Mouse (Mus musculus) small intestine, adult 2 months (tissue): ENCODE data around the gene Alg2. TPM values are rescaled to one million over a fixed set of nuclear protein-coding genes. Genes with fewer than 3 reads are reported as not detected.
A peak's percentile ranks its signal among the peaks of the same experiment; 100 is the strongest.

Experiments used
- H3K27ac ChIP-seq: fragments of 200-500 bp; 2 replicates; pipeline ENCODE4 v1.5.1; 2012; ENCODE audit warnings: low read depth, low read length, control low read depth, inconsistent platforms; ENCODE audit not compliant: insufficient read depth
- H3K27me3 ChIP-seq: fragments of 200-500 bp; 2 replicates; pipeline ENCODE4 v1.6.1; 2012; ENCODE audit warnings: mild to moderate bottlenecking, moderate library complexity, low read length, inconsistent platforms; ENCODE audit not compliant: control insufficient read depth, insufficient read depth
- H3K36me3 ChIP-seq: fragments of 200-500 bp; 2 replicates; pipeline ENCODE4 v1.6.1; 2012; ENCODE audit warnings: mild to moderate bottlenecking, low read length, control low read depth, inconsistent platforms; ENCODE audit not compliant: control insufficient read depth, insufficient read depth
- H3K4me1 ChIP-seq: fragments of 200-500 bp; 2 replicates; pipeline ENCODE4 v1.6.1; 2012; ENCODE audit warnings: low read length, inconsistent platforms, mixed read lengths; ENCODE audit not compliant: control insufficient read depth, insufficient read depth, insufficient read length
- H3K4me3 ChIP-seq: fragments of 200-500 bp; 2 replicates; pipeline ENCODE4 v1.5.1; 2012; ENCODE audit warnings: low read depth, mild to moderate bottlenecking, control low read depth, inconsistent platforms, low read length, moderate library complexity
- CTCF ChIP-seq: fragments of 200-500 bp; IDR thresholded peaks from 2 replicates; pipeline ENCODE4 v1.5.1; 2012; ENCODE audit warnings: low read depth, mild to moderate bottlenecking, control low read depth, inconsistent platforms, low read length, moderate library complexity, mixed read lengths; ENCODE audit not compliant: insufficient replicate concordance, insufficient read length; ENCODE audit errors: extremely low read depth
- POLR2A ChIP-seq: fragments of 200-500 bp; IDR thresholded peaks from 2 replicates; pipeline ENCODE4 v1.6.1; 2012; ENCODE audit warnings: low read depth, mild to moderate bottlenecking, control low read depth, inconsistent platforms, low read length, moderate library complexity
- WGBS: fragments of 180-500 bp; shearing (Covaris S2); methylation state at CpG from one replicate; pipeline ENCODE4 v1.1.7; 2018; 5-methylcytosine and 5-hydroxymethylcytosine counted together
- polyA plus RNA-seq: library from polyadenylated mRNA; depleted of rRNA; stranded (reverse); fragments of >200 nt; gene quantifications from 2 replicates; pipeline ENCODE4 v1.2.3, GENCODE M21; 2012

Gene Alg2
- polyA plus RNA-seq, 1 experiment = 9.6 TPM

GRCm38 (mm10) chr4:47491243-47491642 lies 17.1 kb upstream of the Alg2 start:
- TF ChIP-seq CTCF (no peak), POLR2A (no peak)

GRCm38 (mm10) chr4:47480576-47480975 lies 6.4 kb upstream of the Alg2 start:
- Histone ChIP-seq H3K4me1 (peaks cover 2% of the 10 kb centered on the region; the same call in 1 of the 2 replicates), H3K27ac (no peak overlapping the region), H3K27me3 (no peaks in the 10 kb centered on the region), H3K36me3 (peaks cover 52% of the 10 kb centered on the region), H3K4me3 (no peak overlapping the region)
- TF ChIP-seq POLR2A (no peak), CTCF (no peak)
- 96% methylated on average over 9 of the region's 9 CpGs for WGBS

More at GRCm38 (mm10) chr4:47491243-47491642, 17.1 kb upstream of the Alg2 start:
- Histone ChIP-seq H3K4me1 (no peaks in the 10 kb centered on the region), H3K27ac (no peak overlapping the region), H3K27me3 (no peaks in the 10 kb centered on the region), H3K4me3 (no peak overlapping the region), H3K36me3 (no peaks in the 10 kb centered on the region)
- WGBS = 85% methylated on average over 6 of the region's 6 CpGs

GRCm38 (mm10) chr4:47480095-47480494 lies 6.0 kb upstream of the Alg2 start:
- H3K4me1 ChIP-seq = peaks cover 2% of the 10 kb centered on the region; the same call in 1 of the 2 replicates
- TF ChIP-seq POLR2A = no peak
- TF ChIP-seq CTCF = no peak
- peaks cover 52% of the 10 kb centered on the region for H3K36me3 ChIP-seq
- WGBS = 96% methylated on average over 13 of the region's 13 CpGs
- no peaks in the 10 kb centered on the region for H3K27me3 ChIP-seq
- H3K27ac ChIP-seq = no peak overlapping the region
- H3K4me3 ChIP-seq = no peak overlapping the region

GRCm38 (mm10) chr4:47477539-47477938 lies 3.4 kb upstream of the Alg2 start:
- no peak for TF ChIP-seq POLR2A
- TF ChIP-seq CTCF = no peak
- Histone ChIP-seq H3K36me3 (peaks cover 48% of the 10 kb centered on the region), H3K27ac (no peak overlapping the region), H3K4me3 (no peak overlapping the region), H3K4me1 (peaks cover 2% of the 10 kb centered on the region; the same call in 1 of the 2 replicates), H3K27me3 (no peaks in the 10 kb centered on the region)
- 90% methylated on average over 6 of the region's 6 CpGs for WGBS

GRCm38 (mm10) chr4:47474730-47475643 lies 854 bp upstream of the Alg2 start:
- peak overlapping the region; percentile 29 for H3K27ac ChIP-seq
- TF ChIP-seq POLR2A (0 out of 2 replicates have a peak, but pooled peaks have one; percentile 7), CTCF (no peak)
- 9% methylated on average over 31 of the region's 31 CpGs for WGBS

GRCm38 (mm10) chr4:47473586-47473967 lies 556 bp downstream of the Alg2 start:
- Histone ChIP-seq H3K36me3 (peaks cover 33% of the 10 kb centered on the region), H3K27me3 (no peaks in the 10 kb centered on the region), H3K4me1 (peaks cover 2% of the 10 kb centered on the region; the same call in 1 of the 2 replicates), H3K4me3 (peak overlapping the region; percentile 99), H3K27ac (peak overlapping the region; percentile 88; the same call in 1 of the 2 replicates)
- WGBS = under 1% methylated on average over 10 of the region's 14 CpGs
- no peak for TF ChIP-seq CTCF

More at GRCm38 (mm10) chr4:47474730-47475643, 854 bp upstream of the Alg2 start:
- no peaks in the 10 kb centered on the region for H3K27me3 ChIP-seq
- H3K4me3 ChIP-seq = peak overlapping the region; percentile 99
- H3K36me3 ChIP-seq = peaks cover 37% of the 10 kb centered on the region
- peaks cover 2% of the 10 kb centered on the region; the same call in 1 of the 2 replicates for H3K4me1 ChIP-seq

- no peaks in the 10 kb centered on the region for H3K27me3 ChIP-seq
- TF ChIP-seq CTCF (no peak), POLR2A (no peak)
- no peaks in the 10 kb centered on the region for H3K4me1 ChIP-seq
- H3K27ac ChIP-seq = no peak overlapping the region
- H3K36me3 ChIP-seq = peaks cover 19% of the 10 kb centered on the region
- H3K4me3 ChIP-seq = no peak overlapping the region
- 95% methylated on average over 2 of the region's 2 CpGs for WGBS
Observed at GRCm38 (mm10) chr4:47467196-47467595, 6.9 kb downstream of the Alg2 start.
